Mouse (Mus musculus) mouse trophoblast stem cell (cell line): ENCODE results near the gene Zfp462.

Experiments
- in situ Hi-C, 2 experiments: fragments of 300-500 bp; cut with MseI, MboI; formaldehyde crosslinking; loops; 2 replicates in 1 of 2; 3 replicates in 1 of 2; pipeline ENCODE4 v1.15.1; 2025

The Zfp462 gene

GRCm38 (mm10) chr4:55102382-55102781 lies 157.5 kb downstream of the Zfp462 start:
- in situ Hi-C loops: no loop called here

GRCm38 (mm10) chr4:55103575-55103974 lies 158.7 kb downstream of the Zfp462 start:
- in situ Hi-C loops: no loop called here

GRCm38 (mm10) chr4:55117839-55118487 lies 173.1 kb downstream of the Zfp462 start:
- in situ Hi-C loops: no loop called here

- in situ Hi-C loops: no loop called here
Measured at GRCm38 (mm10) chr4:55121126-55121525, 176.3 kb downstream of the Zfp462 start.

- in situ Hi-C loops: no loop called here
Measured at GRCm38 (mm10) chr4:55121952-55122351, 177.1 kb downstream of the Zfp462 start.

GRCm38 (mm10) chr4:55124126-55124525 lies 179.3 kb downstream of the Zfp462 start:
- in situ Hi-C loops: no loop called here

- in situ Hi-C loops: no loop called here
Measured at GRCm38 (mm10) chr4:55125048-55125737, 180.3 kb downstream of the Zfp462 start.

- in situ Hi-C loops: no loop called here
Measured at GRCm38 (mm10) chr4:55125738-55126054, 180.8 kb downstream of the Zfp462 start.

- in situ Hi-C loops: no loop called here
Measured at GRCm38 (mm10) chr4:55127228-55127901, 182.5 kb downstream of the Zfp462 start.

- in situ Hi-C loops: no loop called here
Measured at GRCm38 (mm10) chr4:55128088-55128835, 183.4 kb downstream of the Zfp462 start.
